Mouse (Mus musculus): ENCODE measurements around the gene Mettl2. TPM values are rescaled to one million over a fixed set of nuclear protein-coding genes. Genes with fewer than 3 reads are reported as not detected.

Mettl2 gene
- total RNA-seq, 1 experiment: 57.6 TPM

GRCm38 (mm10) chr11:105161411-105161810, 35.2 kb downstream of the Mettl2 start:
- H3K4me3 ChIP-seq (ENCODE audit: insufficient read depth in 1 of 2, low read depth in 1 of 2, low read length in 2 of 2, poor library complexity in 1 of 2, severe bottlenecking in 1 of 2): no peak overlapping the region
- peaks cover 2 to 26% of the 10 kb centered on the region in 2 experiments for H3K4me1 ChIP-seq (ENCODE audit: control insufficient read depth in 2 of 2, insufficient read depth in 2 of 2, low read length in 2 of 2, poor library complexity in 1 of 2)
- no peaks in the 10 kb centered on the region for H3K9me3 ChIP-seq (ENCODE audit: control insufficient read depth, insufficient read depth, low read depth, low read length)
- TF ChIP-seq ZC3H11A (IDR thresholded peaks at IDR 0.05; ENCODE audit: borderline replicate concordance, low read depth, low read length): no peak
- no peak for TF ChIP-seq MAFK (IDR thresholded peaks at IDR 0.05; ENCODE audit: insufficient read depth, low read depth, low read length)
- no peak for TF ChIP-seq CHD2 (IDR thresholded peaks at IDR 0.05; ENCODE audit: low read depth, low read length)
- TF ChIP-seq HCFC1 (IDR thresholded peaks at IDR 0.05; ENCODE audit: borderline replicate concordance, insufficient read depth, low read length): no peak
- in situ Hi-C loops (cut with MboI; ENCODE audit: low sequenced_read_pairs in 2 of 2, unreplicated experiment in 2 of 2): loop anchor here in 1 of 2 experiments (25.0 kb wide), 1 partner anchor 1199 kb away; the partner anchor contains the start of genes Arf2 and Nsf
- peak overlapping the region; percentile 6; the same call in 1 of the 2 replicates for H3K27ac ChIP-seq (ENCODE audit: insufficient read depth, low read depth, low read length, poor library complexity, severe bottlenecking)
- DNase-seq (ENCODE audit: low read depth, low spot score): no peak
- H3K36me3 ChIP-seq (ENCODE audit: control insufficient read depth, insufficient read depth, low read length, poor library complexity, severe bottlenecking): no peaks in the 10 kb centered on the region
- H3K9ac ChIP-seq (ENCODE audit: insufficient read depth, low read depth, low read length, poor library complexity, severe bottlenecking): no peak overlapping the region

GRCm38 (mm10) chr11:105164516-105165510, 38.6 kb downstream of the Mettl2 start:
- Histone ChIP-seq H3K9ac (ENCODE audit: insufficient read depth, low read depth, low read length, poor library complexity, severe bottlenecking) (peak overlapping the region; percentile 31), H3K27ac (ENCODE audit: insufficient read depth, low read depth, low read length, poor library complexity, severe bottlenecking) (no peak overlapping the region), H3K9me3 (ENCODE audit: control insufficient read depth, insufficient read depth, low read depth, low read length) (no peaks in the 10 kb centered on the region), H3K4me3 (ENCODE audit: insufficient read depth in 1 of 2, low read depth in 1 of 2, low read length in 2 of 2, poor library complexity in 1 of 2, severe bottlenecking in 1 of 2) (peak overlapping the region; percentile 42 to 54), H3K36me3 (ENCODE audit: control insufficient read depth, insufficient read depth, low read length, poor library complexity, severe bottlenecking) (peaks cover 1% of the 10 kb centered on the region; the same call in 1 of the 2 replicates), H3K4me1 (ENCODE audit: control insufficient read depth in 2 of 2, insufficient read depth in 2 of 2, low read length in 2 of 2, poor library complexity in 1 of 2) (peaks cover 0 to 22% of the 10 kb centered on the region in 2 experiments; a peak in 3 of 4 replicates)
- in situ Hi-C loops (cut with MboI; ENCODE audit: low sequenced_read_pairs in 2 of 2, unreplicated experiment in 2 of 2): loop anchor here in 1 of 2 experiments (25.0 kb wide), 1 partner anchor 1203 kb away; the partner anchor contains the start of genes Arf2 and Nsf
- DNase-seq (ENCODE audit: low read depth, low spot score): no peak
- TF ChIP-seq HCFC1 (IDR thresholded peaks at IDR 0.05; ENCODE audit: borderline replicate concordance, insufficient read depth, low read length) (no peak), ZNF384 (IDR thresholded peaks at IDR 0.05; ENCODE audit: low read depth, low read length) (no peak), MAFK (IDR thresholded peaks at IDR 0.05; ENCODE audit: insufficient read depth, low read depth, low read length) (no peak), ZC3H11A (IDR thresholded peaks at IDR 0.05; ENCODE audit: borderline replicate concordance, low read depth, low read length) (no peak), CHD2 (IDR thresholded peaks at IDR 0.05; ENCODE audit: low read depth, low read length) (no peak)

DNA sequence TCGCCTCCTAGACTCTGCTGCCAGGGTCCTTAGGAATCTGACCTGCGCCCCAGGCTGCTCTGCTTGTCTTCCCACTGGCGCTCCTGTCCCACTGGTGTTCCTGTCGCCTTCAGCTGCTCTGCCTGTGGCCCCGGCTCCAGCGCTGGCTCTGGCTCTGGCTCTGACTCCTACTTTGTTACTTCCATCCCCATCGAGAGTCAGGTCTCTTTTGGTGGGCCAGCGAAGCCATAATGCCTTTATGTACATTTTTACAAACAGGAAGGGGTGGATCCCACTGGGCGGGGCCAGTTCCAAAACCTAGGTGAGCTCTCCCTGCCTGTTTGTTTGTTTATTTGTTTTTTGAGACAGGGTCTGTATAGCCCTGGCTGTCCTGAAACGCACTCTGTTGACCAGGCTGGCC, 40.6 kb downstream of the Mettl2 start:
- peaks cover 1% of the 10 kb centered on the region; the same call in 1 of the 2 replicates for H3K36me3 ChIP-seq (ENCODE audit: control insufficient read depth, insufficient read depth, low read length, poor library complexity, severe bottlenecking)
- peak overlapping the region; percentile 62 for H3K9ac ChIP-seq (ENCODE audit: insufficient read depth, low read depth, low read length, poor library complexity, severe bottlenecking)
- TF ChIP-seq ZC3H11A (IDR thresholded peaks at IDR 0.05; ENCODE audit: borderline replicate concordance, low read depth, low read length): no peak
- no peak for TF ChIP-seq ZNF384 (IDR thresholded peaks at IDR 0.05; ENCODE audit: low read depth, low read length)
- no peak for TF ChIP-seq CHD2 (IDR thresholded peaks at IDR 0.05; ENCODE audit: low read depth, low read length)
- TF ChIP-seq HCFC1 (IDR thresholded peaks at IDR 0.05; ENCODE audit: borderline replicate concordance, insufficient read depth, low read length): no peak
- TF ChIP-seq MAFK (IDR thresholded peaks at IDR 0.05; ENCODE audit: insufficient read depth, low read depth, low read length): no peak
- peak overlapping the region; percentile 42 to 54 for H3K4me3 ChIP-seq (ENCODE audit: insufficient read depth in 1 of 2, low read depth in 1 of 2, low read length in 2 of 2, poor library complexity in 1 of 2, severe bottlenecking in 1 of 2)
- H3K4me1 ChIP-seq (ENCODE audit: control insufficient read depth in 2 of 2, insufficient read depth in 2 of 2, low read length in 2 of 2, poor library complexity in 1 of 2): peaks cover 3 to 19% of the 10 kb centered on the region in 2 experiments; a peak in 2 of 4 replicates
- in situ Hi-C loops (cut with MboI; ENCODE audit: low sequenced_read_pairs in 2 of 2, unreplicated experiment in 2 of 2): loop anchor here in 1 of 2 experiments (25.0 kb wide), 1 partner anchor 1204 kb away; the partner anchor contains the start of genes Arf2 and Nsf
- DNase-seq (ENCODE audit: low read depth, low spot score): no peak
- no peak overlapping the region for H3K27ac ChIP-seq (ENCODE audit: insufficient read depth, low read depth, low read length, poor library complexity, severe bottlenecking)
- H3K9me3 ChIP-seq (ENCODE audit: control insufficient read depth, insufficient read depth, low read depth, low read length): no peaks in the 10 kb centered on the region

- Histone ChIP-seq H3K27ac (ENCODE audit: insufficient read depth, low read depth, low read length, poor library complexity, severe bottlenecking) (no peak within 1 kb of the TSS), H3K4me3 (ENCODE audit: insufficient read depth in 1 of 2, low read depth in 1 of 2, low read length in 2 of 2, poor library complexity in 1 of 2, severe bottlenecking in 1 of 2) (no peak within 1 kb of the TSS), H3K9me3 (ENCODE audit: control insufficient read depth, insufficient read depth, low read depth, low read length) (no peaks in the 10 kb centered on the region), H3K36me3 (ENCODE audit: control insufficient read depth, insufficient read depth, low read length, poor library complexity, severe bottlenecking) (peaks cover 2% of the 10 kb centered on the region; the same call in 1 of the 2 replicates), H3K4me1 (ENCODE audit: control insufficient read depth in 2 of 2, insufficient read depth in 2 of 2, low read length in 2 of 2, poor library complexity in 1 of 2) (0 out of 4 replicates have a peak, but pooled peaks cover 0 to 2% of the 10 kb centered on the region in 2 experiments), H3K9ac (ENCODE audit: insufficient read depth, low read depth, low read length, poor library complexity, severe bottlenecking) (no peak within 1 kb of the TSS)
- no peak for DNase-seq (ENCODE audit: low read depth, low spot score)
- no peak for TF ChIP-seq CHD2 (IDR thresholded peaks at IDR 0.05; ENCODE audit: low read depth, low read length)
- TF ChIP-seq MAFK (IDR thresholded peaks at IDR 0.05; ENCODE audit: insufficient read depth, low read depth, low read length): no peak
- TF ChIP-seq ZNF384 (IDR thresholded peaks at IDR 0.05; ENCODE audit: low read depth, low read length): no peak
- no peak for TF ChIP-seq ZC3H11A (IDR thresholded peaks at IDR 0.05; ENCODE audit: borderline replicate concordance, low read depth, low read length)
- no peak for TF ChIP-seq HCFC1 (IDR thresholded peaks at IDR 0.05; ENCODE audit: borderline replicate concordance, insufficient read depth, low read length)
- in situ Hi-C loops (cut with MboI; ENCODE audit: low sequenced_read_pairs in 2 of 2, unreplicated experiment in 2 of 2): no loop called here
Observed at GRCm38 (mm10) chr11:105178516-105178915, 52.3 kb downstream of the Mettl2 start, which contains the start of gene Tlk2. Tlk2 (plus strand) TSS chr11:105178807.

Data from ES-E14 (cell line).